Mouse (Mus musculus) splenic B cell, adult 2 months (primary cell): Measurements from ENCODE around the gene Itpk1.

Experiments used
- DNase-seq: peaks from one replicate; pipeline ENCODE4 v3.0.0-alpha.2; 2011; ENCODE audit warnings: low read depth, low spot score
- H3K27me3 ChIP-seq: 2 replicates; pipeline ENCODE4 v1.6.1; 2012; ENCODE audit warnings: mild to moderate bottlenecking, low read length, moderate library complexity, mixed read lengths; ENCODE audit not compliant: control insufficient read depth, poor library complexity, insufficient read depth, severe bottlenecking
- H3K36me3 ChIP-seq: 2 replicates; pipeline ENCODE4 v1.6.1; 2012; ENCODE audit warnings: mild to moderate bottlenecking, low read length, moderate library complexity, mixed read lengths; ENCODE audit not compliant: control insufficient read depth, poor library complexity, insufficient read depth, severe bottlenecking

The Itpk1 gene

GRCm38 (mm10) chr12:102576659-102577398, 127.9 kb downstream of the Itpk1 start:
- Histone ChIP-seq H3K27me3 (no peaks in the 10 kb centered on the region), H3K36me3 (peaks cover 2% of the 10 kb centered on the region; the same call in 1 of the 2 replicates)
- DNase-seq: no peak

GRCm38 (mm10) chr12:102575541-102576329, 129.0 kb downstream of the Itpk1 start:
- no peak for DNase-seq
- no peaks in the 10 kb centered on the region for H3K27me3 ChIP-seq
- H3K36me3 ChIP-seq: peaks cover 2% of the 10 kb centered on the region; the same call in 1 of the 2 replicates

- Histone ChIP-seq H3K27me3 (no peaks in the 10 kb centered on the region), H3K36me3 (peaks cover 2% of the 10 kb centered on the region; the same call in 1 of the 2 replicates)
- no peak for DNase-seq
Measured at GRCm38 (mm10) chr12:102573036-102573435, 131.7 kb downstream of the Itpk1 start.

GRCm38 (mm10) chr12:102571666-102572065, 133.1 kb downstream of the Itpk1 start:
- DNase-seq: no peak
- H3K27me3 ChIP-seq: no peaks in the 10 kb centered on the region

GRCm38 (mm10) chr12:102570734-102571133, 134.0 kb downstream of the Itpk1 start:
- no peak for DNase-seq
- no peaks in the 10 kb centered on the region for H3K27me3 ChIP-seq
- no peaks in the 10 kb centered on the region; the same call in 1 of the 2 replicates for H3K36me3 ChIP-seq

More at GRCm38 (mm10) chr12:102571666-102572065, 133.1 kb downstream of the Itpk1 start:
- H3K36me3 ChIP-seq: no peaks in the 10 kb centered on the region; the same call in 1 of the 2 replicates

- H3K27me3 ChIP-seq: no peaks in the 10 kb centered on the region
- H3K36me3 ChIP-seq: no peaks in the 10 kb centered on the region; the same call in 1 of the 2 replicates
- no peak for DNase-seq
Measured at GRCm38 (mm10) chr12:102570111-102570510, 134.6 kb downstream of the Itpk1 start.

GRCm38 (mm10) chr12:102568219-102568618, 136.5 kb downstream of the Itpk1 start:
- no peaks in the 10 kb centered on the region for H3K27me3 ChIP-seq
- DNase-seq: peak; percentile 32
- no peaks in the 10 kb centered on the region; the same call in 1 of the 2 replicates for H3K36me3 ChIP-seq

- Histone ChIP-seq H3K36me3 (no peaks in the 10 kb centered on the region; the same call in 1 of the 2 replicates), H3K27me3 (no peaks in the 10 kb centered on the region)
- DNase-seq: no peak
Measured at GRCm38 (mm10) chr12:102566951-102567350, 137.8 kb downstream of the Itpk1 start.

- Histone ChIP-seq H3K36me3 (no peaks in the 10 kb centered on the region), H3K27me3 (no peaks in the 10 kb centered on the region)
- no peak for DNase-seq
Measured at GRCm38 (mm10) chr12:102565086-102565485, 139.6 kb downstream of the Itpk1 start.

- no peaks in the 10 kb centered on the region for H3K36me3 ChIP-seq
- no peak for DNase-seq
- H3K27me3 ChIP-seq: no peaks in the 10 kb centered on the region
Measured at GRCm38 (mm10) chr12:102557372-102557771, 147.4 kb downstream of the Itpk1 start.

- no peaks in the 10 kb centered on the region for H3K36me3 ChIP-seq
- H3K27me3 ChIP-seq: no peaks in the 10 kb centered on the region
- DNase-seq: no peak
Measured at GRCm38 (mm10) chr12:102555850-102556249, 148.9 kb downstream of the Itpk1 start.

GRCm38 (mm10) chr12:102554721-102555516, 149.8 kb downstream of the Itpk1 start, which contains the start of gene Chga:
Gene Chga, plus strand, starts transcription at chr12:102554969.
- no peaks in the 10 kb centered on the region for H3K27me3 ChIP-seq
- H3K36me3 ChIP-seq: no peaks in the 10 kb centered on the region
- DNase-seq: peak; percentile 54

- no peaks in the 10 kb centered on the region for H3K27me3 ChIP-seq
- no peak for DNase-seq
- H3K36me3 ChIP-seq: no peaks in the 10 kb centered on the region
Measured at GRCm38 (mm10) chr12:102553705-102554275, 150.9 kb downstream of the Itpk1 start.

GRCm38 (mm10) chr12:102552001-102552400, 152.7 kb downstream of the Itpk1 start:
- Histone ChIP-seq H3K36me3 (no peaks in the 10 kb centered on the region), H3K27me3 (no peaks in the 10 kb centered on the region)
- DNase-seq: no peak
